Mouse (Mus musculus) Muller cell, postnatal 12 days (primary cell): ENCODE data around the gene Stat4.

Experiments
- DNase-seq: peaks from one replicate; pipeline ENCODE4 v3.0.0-alpha.2; 2015; ENCODE audit errors: inconsistent ontology term

Gene Stat4

DNA sequence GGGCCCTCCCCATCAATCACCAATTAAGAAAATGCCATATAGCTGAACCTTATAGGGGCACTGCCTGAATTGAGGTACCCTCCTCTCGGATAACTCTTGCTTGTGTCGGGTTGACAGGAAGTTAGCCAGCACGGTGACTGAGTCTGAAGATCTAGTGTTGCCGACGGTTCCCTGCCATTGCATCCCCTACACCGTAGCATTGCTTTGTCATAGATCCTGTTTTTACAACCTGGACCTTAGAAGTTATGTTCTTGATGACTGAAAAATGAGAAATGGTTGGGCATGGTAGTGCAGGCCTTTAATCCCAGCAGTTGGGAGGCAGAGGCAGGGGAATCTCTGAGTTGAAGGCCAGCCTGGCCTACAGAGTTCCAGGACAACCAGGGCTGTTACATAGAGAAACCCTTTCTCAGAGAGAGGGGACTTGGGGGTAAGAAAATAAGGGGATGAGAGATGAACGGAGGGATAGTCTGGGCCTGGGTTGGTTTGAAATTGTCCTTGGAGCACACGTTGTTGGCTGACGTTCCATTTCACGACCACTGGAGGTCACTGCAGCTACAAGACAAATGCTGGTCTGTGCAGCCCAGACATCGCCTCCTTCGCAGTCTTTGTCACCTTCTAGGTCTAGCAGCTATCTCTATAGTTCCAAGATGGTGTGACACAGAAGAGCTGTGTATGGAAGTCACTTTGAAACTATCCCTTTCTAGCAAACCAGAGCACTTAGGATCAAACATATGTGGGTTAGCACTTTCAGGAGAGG is 159.4 kb downstream of the Stat4 start:
- DNase-seq: peak; percentile 20

DNA sequence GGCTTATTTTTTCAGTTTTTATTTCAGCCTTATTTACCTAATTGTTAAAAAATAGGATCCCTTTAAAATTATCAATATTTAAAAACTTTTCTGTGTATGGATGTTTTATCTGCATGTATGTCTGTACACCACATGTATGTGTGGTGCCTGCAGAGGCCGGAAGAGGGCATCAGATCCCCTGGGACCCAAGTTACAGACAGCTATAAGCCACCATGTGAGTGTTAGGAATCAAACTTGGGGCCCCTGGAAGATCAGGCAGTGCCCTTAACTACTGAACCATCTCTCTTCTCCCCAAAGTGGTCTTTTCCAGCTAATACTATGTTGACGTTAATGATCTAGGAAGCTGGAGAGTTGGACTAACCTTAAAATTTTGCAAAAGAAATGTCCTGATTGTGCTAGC is 160.5 kb downstream of the Stat4 start:
- DNase-seq: no peak

DNA sequence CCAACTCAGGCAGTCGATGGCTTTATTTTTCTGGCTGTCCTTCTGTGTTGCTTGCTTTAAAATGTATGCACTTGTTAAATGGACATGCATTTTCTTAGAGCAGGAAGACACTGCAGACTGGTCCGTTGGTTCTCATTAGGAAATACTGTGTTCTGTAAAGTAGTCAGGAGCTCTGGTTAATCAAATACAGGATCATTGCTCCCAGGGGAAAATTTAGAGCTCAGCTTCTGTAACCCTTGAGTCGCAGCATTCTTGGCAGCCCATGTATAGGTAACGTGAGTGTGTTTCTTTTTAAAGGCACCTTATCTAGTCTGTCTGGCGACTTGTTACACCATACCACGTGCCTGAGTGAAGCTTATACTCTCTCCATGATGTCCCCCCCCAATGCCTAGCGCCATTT is 161.2 kb downstream of the Stat4 start:
- DNase-seq: no peak

DNA sequence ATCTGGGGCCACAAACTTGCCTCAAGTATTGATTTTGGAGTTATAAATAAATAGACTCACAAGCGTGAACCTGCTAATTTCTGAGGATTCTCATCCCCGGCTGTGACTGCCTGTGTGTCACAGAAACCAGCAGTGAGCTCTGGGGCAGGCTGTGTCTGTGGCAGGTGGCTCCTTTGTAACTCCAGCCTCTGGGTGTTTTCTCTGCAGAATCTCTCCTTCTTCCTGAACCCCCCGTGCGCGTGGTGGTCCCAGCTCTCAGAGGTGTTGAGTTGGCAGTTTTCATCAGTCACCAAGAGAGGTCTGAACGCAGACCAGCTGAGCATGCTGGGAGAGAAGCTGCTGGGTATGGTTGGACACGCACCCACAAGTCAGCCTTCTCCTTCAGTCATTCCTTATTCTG is 161.7 kb downstream of the Stat4 start:
- no peak for DNase-seq

DNA sequence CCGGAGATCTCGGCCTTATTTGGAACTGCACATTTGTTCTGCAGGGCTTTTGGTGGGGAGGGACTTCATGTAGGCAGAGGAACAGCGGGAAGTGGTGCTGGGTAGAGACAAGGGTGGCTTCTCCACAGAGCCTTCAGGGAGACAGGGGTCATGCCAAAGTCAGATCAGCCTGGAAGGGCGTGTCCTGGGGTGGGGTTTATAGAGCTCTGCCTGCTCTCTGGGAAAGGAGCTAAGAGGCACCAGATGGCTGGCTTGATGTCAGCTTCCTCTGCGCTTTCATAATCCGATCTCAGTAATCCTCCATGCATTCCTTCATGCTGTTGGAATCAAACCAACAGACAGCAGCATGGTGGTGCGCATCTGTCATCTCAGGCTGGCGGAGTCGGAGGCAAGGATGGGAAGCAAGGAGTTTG is 163.0 kb downstream of the Stat4 start:
- DNase-seq: no peak

DNA sequence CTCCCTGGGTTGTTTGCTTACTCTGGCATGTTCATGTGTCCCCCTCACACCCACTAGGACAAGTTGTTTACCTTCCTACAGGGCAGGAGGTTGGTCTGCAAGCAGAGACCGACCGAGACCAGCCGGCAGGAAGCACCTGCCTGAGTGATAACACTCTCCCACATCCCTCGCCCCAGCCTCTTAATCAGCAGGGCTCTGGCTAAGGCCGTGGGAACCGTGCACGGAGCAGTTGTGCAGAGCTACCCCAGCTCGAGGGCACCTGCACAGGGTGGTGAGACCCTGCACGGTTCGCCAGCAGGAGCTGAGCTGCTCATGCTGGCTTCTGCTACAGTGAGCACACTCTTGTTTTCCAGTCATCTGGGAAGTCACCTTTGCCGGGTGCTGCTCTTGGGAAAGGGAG is 163.7 kb downstream of the Stat4 start:
- DNase-seq: no peak

DNA sequence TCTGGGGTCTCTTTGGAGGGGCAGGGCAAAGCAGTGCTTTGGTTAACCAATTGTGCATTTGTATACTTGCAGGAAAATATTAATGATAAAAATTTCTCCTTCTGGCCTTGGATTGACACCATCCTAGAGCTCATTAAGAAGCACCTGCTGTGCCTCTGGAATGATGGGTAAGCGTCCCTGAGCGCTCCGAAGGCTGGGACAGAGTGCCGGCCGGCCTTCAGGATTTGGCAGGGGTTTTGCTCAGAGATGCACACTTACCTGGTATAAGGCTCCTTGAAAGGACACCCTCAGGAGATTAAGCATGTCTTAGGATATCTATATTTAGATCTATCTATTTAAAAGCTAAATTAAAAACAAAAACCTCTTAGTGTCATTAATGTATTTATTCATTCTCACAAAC is 164.2 kb downstream of the Stat4 start:
- no peak for DNase-seq

DNA sequence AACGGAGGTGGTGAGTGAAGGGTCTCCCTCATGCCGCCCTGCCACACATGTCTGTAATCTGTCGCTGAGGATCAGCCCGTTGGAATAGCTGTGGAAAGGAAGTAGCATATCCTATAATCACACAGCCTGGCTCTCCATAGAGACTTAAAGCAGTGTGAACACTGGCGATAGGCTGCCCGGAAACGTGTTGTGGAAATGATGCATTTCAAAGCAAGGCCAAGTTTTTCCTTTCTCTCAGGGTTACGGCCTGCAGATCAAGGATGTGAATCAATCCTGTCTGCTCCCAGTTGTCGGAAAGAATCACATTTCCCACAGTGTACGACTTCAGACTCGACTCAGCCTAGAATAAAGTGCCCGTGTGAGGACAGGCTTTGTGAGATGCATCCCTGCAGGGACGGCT is 165.4 kb downstream of the Stat4 start:
- DNase-seq: no peak

DNA sequence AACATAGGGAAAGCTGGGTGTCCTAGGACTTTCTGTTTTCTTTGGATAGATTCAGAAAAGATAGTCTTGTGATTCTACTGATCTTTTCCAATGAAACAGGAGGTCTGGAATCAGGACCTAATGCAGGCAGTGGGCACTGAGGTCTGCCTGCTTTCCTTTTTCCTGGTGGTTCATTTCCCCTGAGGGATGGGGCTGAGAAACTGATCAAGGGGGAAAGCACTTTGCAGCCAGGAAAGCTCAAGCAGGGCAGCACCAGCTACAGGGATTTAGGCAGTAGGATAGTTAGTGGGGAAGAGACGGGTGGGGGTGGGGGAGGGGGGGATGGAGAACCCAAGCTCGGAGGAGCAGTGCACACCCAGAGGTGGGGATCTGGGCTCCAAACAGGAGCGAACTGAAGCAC is 166.0 kb downstream of the Stat4 start:
- no peak for DNase-seq

DNA sequence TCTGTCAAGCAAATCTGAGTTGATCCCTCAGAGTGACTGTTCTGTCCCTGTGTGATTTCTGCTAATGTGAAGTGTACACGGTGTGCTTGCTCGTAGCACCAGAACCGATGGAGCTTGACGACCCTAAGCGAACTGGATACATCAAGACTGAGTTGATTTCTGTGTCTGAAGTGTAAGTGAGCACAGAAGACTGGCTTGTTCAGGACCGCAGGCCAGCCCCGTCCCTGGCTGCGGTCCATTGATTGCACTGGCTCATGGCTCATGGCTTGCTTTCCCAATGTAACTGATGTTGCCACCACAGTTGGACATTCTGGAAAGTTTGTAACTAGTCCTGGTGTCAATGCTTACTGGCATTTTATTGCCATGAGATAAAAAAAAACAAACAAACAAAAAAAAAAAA is 167.9 kb downstream of the Stat4 start:
- DNase-seq: no peak

DNA sequence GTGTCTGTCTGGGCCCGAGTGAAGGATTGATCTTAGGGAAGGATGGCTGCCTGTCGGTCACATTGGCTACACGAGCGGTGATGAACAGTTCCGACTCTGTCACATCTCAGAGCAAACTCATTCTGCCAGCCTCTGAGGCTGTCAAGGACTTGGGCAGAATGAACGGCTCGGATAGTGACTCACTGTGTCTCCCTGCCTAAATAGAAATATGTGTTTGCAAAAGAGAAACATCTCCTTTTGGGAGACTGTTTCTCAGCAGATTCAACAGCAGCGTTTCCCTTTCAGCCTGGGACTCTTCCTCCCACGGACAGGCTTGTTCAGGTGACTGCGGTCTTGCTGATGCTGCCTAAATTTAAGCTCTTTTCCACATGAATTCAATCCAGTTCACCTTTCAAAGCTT is 169.4 kb downstream of the Stat4 start:
- DNase-seq: no peak
